Mouse (Mus musculus) G1E (cell line): Measurements from ENCODE around the gene Slc25a13. TPM values are rescaled to one million over a fixed set of nuclear protein-coding genes. Genes with fewer than 3 reads are reported as not detected.
"Not testable (repeated sequence)": the region's sequence is repeated elsewhere in the genome, so short reads cannot be mapped to it uniquely, and the experiment has no call there.

Experiments used
- ATAC-seq: 2 replicates; pipeline ENCODE4 v1.8.0; 2016; ENCODE audit warnings: mild to moderate bottlenecking; ENCODE audit not compliant: insufficient number of reproducible peaks, poor library complexity, low FRiP score, severe bottlenecking; ENCODE audit errors: extremely low read depth
- DNase-seq: peaks from one replicate; pipeline ENCODE4 v3.0.0; 2012; ENCODE audit warnings: low spot score
- H3K27me3 ChIP-seq: 2 replicates; pipeline ENCODE4 v1.6.1; 2012; ENCODE audit warnings: mild to moderate bottlenecking, low read length, inconsistent platforms; ENCODE audit not compliant: insufficient read depth
- H3K36me3 ChIP-seq: replicated peaks from 2 replicates; pipeline ENCODE3; 2012; ENCODE audit warnings: mild to moderate bottlenecking, inconsistent platforms
- H3K4me1 ChIP-seq: 2 replicates; pipeline ENCODE4 v1.6.1; 2012; ENCODE audit warnings: low read depth, low read length, inconsistent platforms, mixed read lengths; ENCODE audit not compliant: insufficient read depth
- H3K4me3 ChIP-seq: 2 replicates; pipeline ENCODE4 v1.5.1; 2012; ENCODE audit warnings: low read depth, mild to moderate bottlenecking, inconsistent platforms, low read length, moderate library complexity, mixed read lengths
- H3K9me3 ChIP-seq: replicated peaks from 2 replicates; pipeline ENCODE4 v1.6.1; 2012; ENCODE audit warnings: inconsistent platforms
- CTCF ChIP-seq: IDR thresholded peaks from 2 replicates; pipeline ENCODE4 v1.5.1; 2012; ENCODE audit warnings: low read depth, low read length, inconsistent platforms, mixed read lengths
- GATA1 ChIP-seq: IDR thresholded peaks from 2 replicates; pipeline ENCODE4 v1.6.1; 2012; ENCODE audit warnings: borderline replicate concordance, low read length, inconsistent platforms, mixed read lengths
- GATA2 ChIP-seq: IDR thresholded peaks from 2 replicates; pipeline ENCODE4 v1.6.1; 2012; ENCODE audit warnings: low read depth, low read length, inconsistent platforms, borderline replicate concordance
- POLR2AphosphoS5 ChIP-seq: IDR thresholded peaks from 2 replicates; pipeline ENCODE4 v1.6.1; 2012; ENCODE audit warnings: low read depth, low read length, inconsistent platforms; ENCODE audit not compliant: insufficient replicate concordance
- TAL1 ChIP-seq: conservative IDR thresholded peaks from 2 replicates; pipeline ENCODE4 v1.6.1; 2012; ENCODE audit warnings: low read depth, low read length, inconsistent platforms, mixed read lengths
- polyA plus RNA-seq: library from polyadenylated mRNA; stranded (reverse); fragments of >175 nt; gene quantifications from 2 replicates; pipeline ENCODE4 v1.2.3, GENCODE M21; 2012
- total RNA-seq, 2 experiments: library from RNA; stranded (forward) in 1 of 2; stranded (reverse) in 1 of 2; fragments of 200-1000 nt in 1 of 2; fragments of >200 nt in 1 of 2; fragmentation: Nextera tagmentation in 1 of 2; gene quantifications; 2 replicates each; pipeline ENCODE4 v1.2.3; 2014 to 2017

Slc25a13 gene
- total and polyA plus RNA-seq, 3 experiments: 6.6 to 52.7 (median 24.6) TPM

- DNase-seq (no peak), ATAC-seq (no peak)
Measured at GRCm38 (mm10) chr6:6186468-6186867, 30.5 kb downstream of the Slc25a13 start.

DNA sequence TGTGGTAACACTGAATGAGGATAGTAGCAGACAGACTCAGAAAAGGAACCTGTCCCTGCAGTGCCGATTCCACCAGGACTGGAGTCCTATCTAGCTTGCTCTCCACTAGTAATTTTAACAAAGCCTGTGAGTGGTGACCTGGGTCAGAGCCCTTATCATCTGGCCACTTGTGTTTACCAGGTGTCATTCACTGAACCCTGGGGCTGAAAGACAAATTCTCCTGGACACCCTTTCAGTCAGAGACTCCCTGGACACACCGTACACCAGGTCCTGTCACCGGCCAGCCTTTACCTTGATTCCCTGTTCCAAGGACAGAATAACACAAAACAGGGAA is 31.3 kb downstream of the Slc25a13 start:
- H3K27me3 ChIP-seq: no peaks in the 10 kb centered on the region
- ATAC-seq: no peak
- no peak for DNase-seq
- H3K4me3 ChIP-seq: no peak overlapping the region
- H3K9me3 ChIP-seq: no peaks in the 10 kb centered on the region
- peaks cover 74% of the 10 kb centered on the region for H3K36me3 ChIP-seq
- H3K4me1 ChIP-seq: 0 out of 2 replicates have a peak, but pooled peaks cover 2% of the 10 kb centered on the region
- TF ChIP-seq CTCF (no peak), POLR2AphosphoS5 (no peak), TAL1 (no peak), GATA2 (no peak), GATA1 (no peak)

More at GRCm38 (mm10) chr6:6186468-6186867, 30.5 kb downstream of the Slc25a13 start:
- no peak overlapping the region for H3K4me3 ChIP-seq
- TF ChIP-seq CTCF: no peak
- TF ChIP-seq GATA1: no peak
- no peak for TF ChIP-seq POLR2AphosphoS5
- no peak for TF ChIP-seq GATA2
- no peak for TF ChIP-seq TAL1
- H3K36me3 ChIP-seq: peaks cover 72% of the 10 kb centered on the region
- H3K27me3 ChIP-seq: no peaks in the 10 kb centered on the region
- no peaks in the 10 kb centered on the region for H3K9me3 ChIP-seq
- 0 out of 2 replicates have a peak, but pooled peaks cover 2% of the 10 kb centered on the region for H3K4me1 ChIP-seq

DNA sequence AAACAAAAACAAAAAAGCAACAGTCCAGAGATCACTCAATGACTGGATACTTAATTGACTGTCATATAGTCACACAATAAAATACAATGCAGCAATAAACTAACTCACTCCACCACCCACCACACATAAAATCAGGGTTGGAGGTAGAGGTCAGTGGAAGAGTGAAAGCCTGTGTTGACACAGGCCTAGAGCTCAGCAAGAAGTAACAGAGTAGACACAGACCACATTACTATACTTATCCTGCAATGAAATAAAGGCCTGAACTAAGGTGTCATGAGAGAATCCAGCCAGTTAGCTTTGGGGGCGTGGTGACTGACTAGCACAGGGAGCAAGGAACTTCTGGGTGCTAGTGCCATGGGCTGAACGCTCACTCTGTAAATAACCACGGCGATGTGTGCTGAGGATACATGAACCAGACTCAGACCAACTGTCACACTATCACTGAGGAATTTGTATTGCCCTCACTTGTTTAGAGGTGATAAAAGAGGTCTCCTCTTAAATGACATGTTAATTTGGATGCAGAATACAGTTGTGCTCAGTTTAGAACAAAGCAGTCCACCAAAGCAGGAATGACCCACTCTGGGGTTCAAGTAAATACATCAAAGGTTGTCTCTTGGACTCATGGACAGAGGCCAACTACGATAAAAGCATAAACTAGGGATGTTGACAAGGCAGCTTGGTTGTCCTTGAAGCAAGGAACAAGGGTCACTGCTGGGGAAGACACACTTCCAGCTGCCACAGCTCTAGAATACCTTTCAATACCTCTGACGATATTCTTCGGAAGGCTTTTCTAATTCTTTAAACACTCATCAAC is 31.8 kb downstream of the Slc25a13 start:
- Histone ChIP-seq H3K4me1 (0 out of 2 replicates have a peak, but pooled peaks cover 2% of the 10 kb centered on the region), H3K4me3 (no peak overlapping the region), H3K36me3 (peaks cover 74% of the 10 kb centered on the region), H3K9me3 (no peaks in the 10 kb centered on the region), H3K27me3 (no peaks in the 10 kb centered on the region)
- ATAC-seq (no peak), DNase-seq (no peak)
- no peak for TF ChIP-seq TAL1
- TF ChIP-seq GATA2: no peak
- TF ChIP-seq CTCF: no peak
- TF ChIP-seq POLR2AphosphoS5: no peak
- no peak for TF ChIP-seq GATA1

DNA sequence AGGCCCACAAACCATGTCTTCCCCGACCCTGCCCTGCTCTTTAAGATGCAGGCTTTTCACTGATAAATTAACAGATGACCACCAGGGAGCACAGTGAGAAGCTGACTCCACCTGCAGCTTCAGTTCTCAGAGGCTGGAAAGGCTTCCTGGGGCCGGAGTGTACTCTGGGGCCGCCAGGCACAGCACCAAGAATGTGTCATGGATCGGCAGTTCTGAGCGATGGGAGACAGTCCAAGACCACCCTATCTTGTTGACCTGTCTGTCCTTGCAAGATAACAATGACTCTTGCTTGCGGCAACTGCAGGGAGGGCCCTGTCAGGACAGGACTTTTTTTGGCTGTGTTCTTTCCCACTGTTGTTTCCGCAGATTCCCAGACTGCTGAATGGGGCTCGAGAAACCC is 33.4 kb downstream of the Slc25a13 start:
- Histone ChIP-seq H3K36me3 (peaks cover 71% of the 10 kb centered on the region), H3K4me3 (no peak overlapping the region), H3K27me3 (no peaks in the 10 kb centered on the region), H3K9me3 (no peaks in the 10 kb centered on the region), H3K4me1 (no peaks in the 10 kb centered on the region)
- ATAC-seq: no peak
- no peak for TF ChIP-seq POLR2AphosphoS5
- no peak for TF ChIP-seq CTCF
- no peak for TF ChIP-seq GATA2
- no peak for TF ChIP-seq TAL1
- no peak for TF ChIP-seq GATA1
- no peak for DNase-seq

DNA sequence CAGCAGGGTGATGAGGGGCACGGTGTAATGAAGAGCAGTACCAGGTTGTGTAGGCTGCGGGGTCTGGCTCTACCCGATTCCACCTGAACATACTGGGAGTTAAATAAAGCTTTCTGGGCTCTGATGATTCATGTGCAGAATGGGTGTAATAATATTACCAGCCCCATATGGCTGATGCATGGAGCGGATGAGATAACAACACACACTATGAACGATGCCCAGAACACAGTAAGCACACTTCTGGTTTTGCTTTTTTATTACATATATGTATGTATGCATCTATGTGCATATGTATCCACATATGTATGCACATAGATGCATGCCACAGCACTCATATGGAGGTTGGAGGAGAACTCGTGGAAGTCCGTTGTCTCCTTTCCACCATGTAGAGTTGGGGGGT is 34.8 kb downstream of the Slc25a13 start:
- TF ChIP-seq POLR2AphosphoS5: no peak
- TF ChIP-seq TAL1: no peak
- TF ChIP-seq GATA2: no peak
- no peak for TF ChIP-seq GATA1
- TF ChIP-seq CTCF: no peak
- Histone ChIP-seq H3K9me3 (no peaks in the 10 kb centered on the region), H3K4me3 (no peak overlapping the region), H3K36me3 (peaks cover 64% of the 10 kb centered on the region), H3K27me3 (no peaks in the 10 kb centered on the region), H3K4me1 (no peaks in the 10 kb centered on the region)
- ATAC-seq: no peak
- no peak for DNase-seq

DNA sequence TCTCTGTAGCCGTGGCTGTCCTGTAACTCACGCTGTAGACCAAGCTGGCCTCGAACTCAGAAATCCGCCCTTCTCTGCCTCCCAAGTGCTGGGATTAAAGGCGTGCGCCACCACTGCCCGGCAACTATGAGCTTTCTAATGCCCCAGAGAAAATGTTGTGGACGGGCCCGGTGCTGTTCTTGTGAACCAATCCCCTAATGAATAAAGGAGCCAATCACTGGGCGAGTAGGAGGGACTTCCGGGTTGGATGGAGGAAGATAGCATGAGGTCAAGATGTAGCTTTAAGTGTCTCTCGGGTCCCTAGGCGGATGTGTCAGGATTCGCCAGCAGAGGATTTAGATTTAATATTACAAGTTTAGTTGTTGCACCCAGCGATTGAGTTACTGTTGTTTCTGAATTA is 38.6 kb downstream of the Slc25a13 start:
- not testable (repeated sequence) for ATAC-seq, H3K4me1 ChIP-seq

More for the DNA sequence above, 38.6 kb downstream of the Slc25a13 start:
- DNase-seq, H3K9me3 ChIP-seq, H3K27me3 ChIP-seq, H3K4me3 ChIP-seq: not testable (repeated sequence)
- peaks cover 59% of the 10 kb centered on the region for H3K36me3 ChIP-seq
